Mouse (Mus musculus) kidney, embryonic 14.5 days (tissue): ENCODE data around the gene Fam114a1. TPM values are rescaled to one million over a fixed set of nuclear protein-coding genes. Genes with fewer than 3 reads are reported as not detected.

Source experiments
- ATAC-seq: fragments of 200-750 bp; cut with Nextera tagmentation; 2 replicates; pipeline ENCODE4 v1.8.0; 2017; ENCODE audit warnings: moderate number of reproducible peaks, mild to moderate bottlenecking, moderate TSS enrichment, moderate library complexity; ENCODE audit not compliant: low FRiP score, low TSS enrichment
- H3K27ac ChIP-seq: fragments of 300-500 bp; sonication (generic); 2 replicates; pipeline ENCODE4 v1.5.1; 2014; ENCODE audit warnings: low read depth, mild to moderate bottlenecking, low read length, moderate library complexity, mixed read lengths
- H3K27me3 ChIP-seq: fragments of 300-500 bp; sonication (generic); 2 replicates; pipeline ENCODE4 v1.6.1; 2014; ENCODE audit warnings: mild to moderate bottlenecking, low read length; ENCODE audit not compliant: control insufficient read depth, insufficient read depth
- H3K36me3 ChIP-seq: fragments of 300-500 bp; sonication (generic); 2 replicates; pipeline ENCODE4 v1.6.1; 2014; ENCODE audit warnings: low read length, mixed read lengths; ENCODE audit not compliant: control insufficient read depth, insufficient read depth
- H3K4me1 ChIP-seq: fragments of 300-500 bp; sonication (generic); 2 replicates; pipeline ENCODE4 v1.6.1; 2014; ENCODE audit warnings: low read length, mixed read lengths; ENCODE audit not compliant: control insufficient read depth, insufficient read depth
- H3K4me2 ChIP-seq: fragments of 300-500 bp; sonication (generic); replicated peaks from 2 replicates; pipeline ENCODE4 v1.6.1; 2014; ENCODE audit warnings: low read depth, mild to moderate bottlenecking, low read length
- H3K4me3 ChIP-seq: fragments of 300-500 bp; sonication (generic); 2 replicates; pipeline ENCODE4 v1.5.1; 2014; ENCODE audit warnings: mild to moderate bottlenecking, low read length
- H3K9ac ChIP-seq: fragments of 300-500 bp; sonication (generic); 2 replicates; pipeline ENCODE4 v1.6.1; 2014; ENCODE audit warnings: low read depth, mild to moderate bottlenecking, low read length, moderate library complexity
- H3K9me3 ChIP-seq: fragments of 300-500 bp; sonication (generic); 2 replicates; pipeline ENCODE4 v1.6.1; 2016; ENCODE audit warnings: low read length; ENCODE audit not compliant: control insufficient read depth
- WGBS: fragments of 180-500 bp; shearing (Covaris S2); extraction: QIAGEN DNeasy Blood & Tissue Kit; methylation state at CpG from one replicate; pipeline ENCODE4 v1.1.7; 2014; 5-methylcytosine and 5-hydroxymethylcytosine counted together
- polyA plus RNA-seq: library from polyadenylated mRNA; unstranded; fragments of >200 nt; fragmentation: Nextera tagmentation; extraction: Ambion mirVana; gene quantifications from 2 replicates; pipeline ENCODE4 v1.2.1, GENCODE M21; 2014

Gene Fam114a1
- 19.5 and 30.2 TPM in 2 replicates for polyA plus RNA-seq

DNA sequence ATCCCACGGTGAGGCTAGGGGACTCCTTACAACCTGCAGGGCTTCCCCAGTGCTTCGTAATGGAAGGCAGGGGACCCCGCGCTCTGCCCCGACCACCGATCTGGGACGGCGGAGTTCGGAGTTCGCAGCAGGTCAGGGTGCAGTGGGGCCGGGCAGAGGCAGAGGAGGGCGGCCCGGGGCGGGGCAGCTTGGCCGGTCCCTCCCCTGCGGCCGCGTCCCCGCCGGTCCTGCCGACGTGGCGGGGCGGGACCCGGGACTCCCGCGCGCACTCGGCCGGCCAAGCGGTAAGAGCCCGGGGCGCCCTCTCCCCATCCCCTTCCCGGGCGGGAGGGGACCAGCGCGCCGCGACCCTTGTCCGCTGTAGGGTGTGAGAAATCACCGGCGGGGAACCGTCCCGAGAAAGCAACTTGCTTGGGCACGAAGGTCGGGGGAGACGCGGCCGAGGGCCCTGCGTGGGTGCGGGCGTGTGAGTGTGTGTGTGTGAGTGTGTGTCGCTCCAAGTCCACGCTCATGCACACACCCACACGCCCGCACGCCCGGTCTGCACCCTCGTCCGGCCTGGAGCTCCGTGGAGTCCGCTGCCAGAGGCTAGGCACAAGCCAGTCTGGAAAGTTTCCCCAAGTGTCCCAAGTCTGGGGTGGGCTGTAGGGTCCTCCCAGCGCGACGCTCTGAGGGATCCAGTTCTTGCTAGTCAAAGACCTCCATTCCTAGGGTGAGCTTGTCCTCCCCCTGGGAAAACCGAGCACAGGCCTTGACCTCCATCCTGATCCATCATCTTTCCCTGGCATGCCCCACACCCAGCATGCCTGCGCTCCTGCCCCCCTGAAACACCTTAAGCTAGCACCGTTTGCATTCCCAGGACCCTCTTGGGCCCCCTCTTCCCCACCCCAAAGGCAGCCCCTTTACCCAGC, at the start of gene Fam114a1:
Gene Fam114a1, plus strand, starts transcription at position 211 of the 911 bp plus-strand sequence.
- H3K4me3 ChIP-seq = peak within 1 kb of the TSS; percentile 72
- WGBS = 2% methylated on average over 59 of the region's 68 CpGs

DNA sequence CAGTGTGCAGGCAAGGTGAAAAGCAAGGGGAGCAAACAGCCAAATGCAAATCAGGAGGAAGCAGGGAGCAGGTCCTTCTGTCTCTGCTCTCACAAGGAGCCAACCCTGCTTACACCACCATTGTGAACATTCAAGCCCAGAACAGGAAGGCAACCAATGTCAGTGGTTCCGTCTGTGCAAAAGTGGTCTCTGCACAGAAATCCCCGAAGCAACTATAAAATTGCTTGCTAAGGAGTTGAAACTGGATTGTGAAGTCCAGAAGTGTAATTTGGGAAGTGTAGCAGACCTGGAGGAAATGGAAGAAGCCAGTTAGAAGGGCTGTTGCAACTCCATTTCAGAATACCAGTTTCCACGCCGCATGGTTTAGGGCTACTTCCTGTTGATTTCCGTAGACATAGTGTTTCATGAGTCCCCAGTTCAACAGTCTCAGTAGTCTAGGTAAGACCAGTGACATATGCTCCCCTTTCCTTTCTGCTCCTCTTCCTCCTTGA, 46.9 kb upstream of the Fam114a1 start:
- 91% methylated on average over 5 of the region's 5 CpGs for WGBS
- Histone ChIP-seq H3K36me3 (no peaks in the 10 kb centered on the region), H3K4me3 (no peak overlapping the region), H3K27me3 (no peaks in the 10 kb centered on the region), H3K9me3 (no peaks in the 10 kb centered on the region), H3K4me2 (no peak overlapping the region), H3K4me1 (no peaks in the 10 kb centered on the region), H3K27ac (no peak overlapping the region), H3K9ac (no peak overlapping the region)
- no peak for ATAC-seq

More for the DNA sequence above, at the start of gene Fam114a1:
- ATAC-seq = peak; percentile 93
- Histone ChIP-seq H3K9ac (peak within 1 kb of the TSS; percentile 83), H3K27me3 (no peaks in the 10 kb centered on the region), H3K4me2 (peak within 1 kb of the TSS; percentile 81), H3K9me3 (no peaks in the 10 kb centered on the region), H3K36me3 (no peaks in the 10 kb centered on the region), H3K4me1 (0 out of 2 replicates have a peak, but pooled peaks cover 7% of the 10 kb centered on the region), H3K27ac (peak within 1 kb of the TSS; percentile 81)

- H3K4me1 ChIP-seq = no peaks in the 10 kb centered on the region
- 58% methylated on average over 3 of the region's 3 CpGs for WGBS
- no peak overlapping the region for H3K27ac ChIP-seq
- H3K27me3 ChIP-seq = no peaks in the 10 kb centered on the region
- H3K36me3 ChIP-seq = no peaks in the 10 kb centered on the region
- no peak for ATAC-seq
- no peak overlapping the region for H3K4me3 ChIP-seq
- H3K4me2 ChIP-seq = no peak overlapping the region
- H3K9ac ChIP-seq = no peak overlapping the region
- H3K9me3 ChIP-seq = no peaks in the 10 kb centered on the region
These were observed 37.7 kb upstream of the Fam114a1 start for GRCm38 (mm10) chr5:64932215-64932614.

- Histone ChIP-seq H3K27me3 (no peaks in the 10 kb centered on the region), H3K4me3 (no peak overlapping the region), H3K27ac (no peak overlapping the region), H3K4me2 (no peak overlapping the region), H3K36me3 (no peaks in the 10 kb centered on the region), H3K9me3 (no peaks in the 10 kb centered on the region), H3K9ac (no peak overlapping the region), H3K4me1 (no peaks in the 10 kb centered on the region)
- no peak for ATAC-seq
- 91% methylated on average over 15 of the region's 15 CpGs for WGBS
These were observed 37.1 kb upstream of the Fam114a1 start for GRCm38 (mm10) chr5:64932775-64933174.

DNA sequence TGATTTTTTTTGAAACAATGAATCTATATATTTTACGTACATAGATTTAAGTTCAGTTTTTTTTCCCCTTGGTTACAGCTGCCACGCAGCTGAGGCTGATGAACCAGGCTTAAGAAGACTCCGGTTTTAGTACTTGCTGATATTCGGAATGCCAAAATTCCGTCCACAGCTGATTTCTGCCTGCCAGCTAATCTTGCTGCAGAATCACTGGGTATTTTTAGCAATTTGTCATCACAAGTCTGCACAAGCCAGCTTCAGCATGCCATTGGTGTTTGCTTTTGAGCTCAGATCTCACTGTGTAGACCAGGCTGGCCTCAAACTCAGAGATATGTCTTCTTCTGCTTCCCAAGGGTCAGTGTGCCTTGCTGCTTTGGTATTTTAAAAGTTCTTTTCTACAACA, 18.4 kb upstream of the Fam114a1 start:
- WGBS = 90% methylated on average over 5 of the region's 5 CpGs
- Histone ChIP-seq H3K36me3 (no peaks in the 10 kb centered on the region), H3K9ac (no peak overlapping the region), H3K9me3 (no peaks in the 10 kb centered on the region), H3K27ac (no peak overlapping the region), H3K4me3 (no peak overlapping the region), H3K4me1 (no peaks in the 10 kb centered on the region), H3K27me3 (no peaks in the 10 kb centered on the region), H3K4me2 (no peak overlapping the region)
- ATAC-seq = no peak

DNA sequence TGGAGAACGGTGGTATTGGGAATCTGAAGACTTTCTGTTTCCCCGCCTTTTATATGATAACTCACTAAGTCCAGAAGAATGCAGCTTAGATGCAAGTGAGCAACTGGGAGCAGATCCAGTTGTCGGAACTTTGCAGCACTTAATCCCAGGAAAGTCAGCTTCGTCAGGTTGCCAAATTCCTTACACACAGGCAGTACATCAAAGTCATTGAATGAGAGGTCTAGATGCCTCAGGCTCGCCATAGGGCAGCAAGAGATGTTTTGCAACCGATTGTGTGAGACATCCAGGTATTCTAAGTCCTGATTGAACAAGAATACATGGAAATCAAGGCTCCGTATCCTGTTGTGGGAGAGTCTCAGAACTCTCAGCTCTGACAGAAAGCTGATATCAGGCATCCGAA, 14.9 kb upstream of the Fam114a1 start:
- Histone ChIP-seq H3K27ac (no peak overlapping the region), H3K9ac (no peak overlapping the region), H3K4me3 (no peak overlapping the region), H3K36me3 (no peaks in the 10 kb centered on the region), H3K27me3 (no peaks in the 10 kb centered on the region), H3K9me3 (no peaks in the 10 kb centered on the region), H3K4me2 (no peak overlapping the region), H3K4me1 (no peaks in the 10 kb centered on the region)
- ATAC-seq = no peak
- WGBS = 84% methylated on average over 8 of the region's 8 CpGs

GRCm38 (mm10) chr5:64958991-64959842, 10.7 kb upstream of the Fam114a1 start:
- H3K9ac ChIP-seq = no peak overlapping the region
- peak overlapping the region; percentile 12; the same call in 1 of the 2 replicates for H3K4me2 ChIP-seq
- no peak overlapping the region for H3K27ac ChIP-seq
- no peak for ATAC-seq
- no peaks in the 10 kb centered on the region for H3K36me3 ChIP-seq
- 72% methylated on average over 22 of the region's 22 CpGs for WGBS
- no peaks in the 10 kb centered on the region for H3K4me1 ChIP-seq
- no peak overlapping the region for H3K4me3 ChIP-seq
- no peaks in the 10 kb centered on the region for H3K27me3 ChIP-seq
- no peaks in the 10 kb centered on the region for H3K9me3 ChIP-seq

DNA sequence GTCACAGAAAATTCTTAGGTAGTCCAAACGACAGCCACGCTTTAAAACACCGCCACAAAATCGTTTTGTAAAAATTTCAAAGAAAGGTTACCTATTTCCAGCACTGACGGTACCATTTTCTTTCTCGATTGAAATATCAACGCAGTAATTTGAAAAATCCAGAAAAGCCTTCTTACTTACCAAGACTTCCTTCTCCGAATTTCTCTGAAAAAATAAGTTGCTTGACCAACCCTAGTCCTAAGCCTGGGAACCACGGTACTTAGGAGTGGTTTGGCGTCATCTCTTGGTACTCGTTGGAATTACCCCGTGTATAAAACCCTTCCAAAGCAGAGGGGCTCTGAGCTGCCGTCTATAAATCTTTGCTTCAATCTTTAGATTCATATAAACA, 10.0 kb upstream of the Fam114a1 start, which contains the start of gene Tlr6:
Gene Tlr6, minus strand, starts transcription at position 255 of the 388 bp plus-strand sequence.
- Histone ChIP-seq H3K36me3 (no peaks in the 10 kb centered on the region), H3K9ac (no peak within 1 kb of the TSS), H3K27ac (no peak within 1 kb of the TSS), H3K4me2 (peak within 1 kb of the TSS; percentile 12; the same call in 1 of the 2 replicates), H3K4me1 (no peaks in the 10 kb centered on the region), H3K27me3 (no peaks in the 10 kb centered on the region), H3K9me3 (no peaks in the 10 kb centered on the region), H3K4me3 (no peak within 1 kb of the TSS)
- WGBS = 79% methylated on average over 13 of the region's 13 CpGs
- no peak for ATAC-seq
